Mouse (Mus musculus): Measurements from ENCODE around the gene Frrs1l. TPM values are rescaled to one million over a fixed set of nuclear protein-coding genes. Genes with fewer than 3 reads are reported as not detected.

Frrs1l gene
- polyA plus RNA-seq, 1 experiment, result under 0.01 TPM

DNA sequence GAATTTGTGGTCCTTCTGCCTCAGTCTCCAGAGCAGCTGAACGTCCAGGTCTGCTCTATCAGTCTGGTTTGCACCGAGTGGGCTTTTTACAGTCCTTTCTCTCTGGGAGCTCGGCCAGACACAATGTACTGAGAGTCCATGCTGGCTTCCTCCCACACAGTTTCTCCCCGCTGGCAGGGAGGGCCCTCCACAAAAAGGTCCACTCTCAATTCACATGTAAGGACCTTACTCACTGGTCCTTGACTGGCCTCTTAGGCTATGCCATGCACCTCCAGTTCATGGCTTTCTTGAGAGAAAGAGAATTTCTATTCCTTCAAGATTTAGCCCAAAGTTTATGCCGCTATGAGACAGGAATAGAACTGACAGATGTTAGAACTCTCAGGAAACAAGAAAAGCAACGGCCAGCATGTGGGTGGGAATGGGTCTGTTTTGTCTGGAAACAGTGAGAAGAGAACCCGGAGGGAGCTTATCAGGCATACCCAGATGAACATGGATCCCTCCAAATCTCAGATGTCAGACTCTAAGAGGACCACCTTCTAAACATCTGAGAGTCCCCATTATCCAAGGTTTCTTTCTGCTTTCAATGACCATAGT is 24.5 kb downstream of the Frrs1l start:
- TF ChIP-seq USF1 (IDR thresholded peaks at IDR 0.05; ENCODE audit: low read depth) (no peak), MAX (IDR thresholded peaks at IDR 0.05) (no peak), CEBPB (IDR thresholded peaks at IDR 0.05; ENCODE audit: low read depth) (no peak), MYOG (IDR thresholded peaks at IDR 0.05; ENCODE audit: control insufficient read depth, extremely low read depth, insufficient read length) (no peak), CTCF (IDR thresholded peaks at IDR 0.05; ENCODE audit: control insufficient read depth, insufficient read depth, insufficient read length) (no peak), FOSL1 (IDR thresholded peaks at IDR 0.05; ENCODE audit: insufficient read depth, low read length, poor library complexity, severe bottlenecking) (no peak), MYOD1 (IDR thresholded peaks at IDR 0.05; ENCODE audit: control insufficient read depth, insufficient read length, low read depth) (no peak)
- H3K36me3 ChIP-seq (ENCODE audit: control insufficient read depth, insufficient read depth), result no peaks in the 10 kb centered on the region
- no peak overlapping the region for H3ac ChIP-seq (ENCODE audit: control insufficient read depth, insufficient read length, low read depth)
- no peaks in the 10 kb centered on the region for H3K27me3 ChIP-seq (ENCODE audit: control insufficient read depth, insufficient read depth, insufficient read length)
- no peak overlapping the region for H3K4me3 ChIP-seq (ENCODE audit: insufficient read depth, poor library complexity, severe bottlenecking)
- H3K79me2 ChIP-seq (ENCODE audit: control insufficient read depth, insufficient read depth), result no peaks in the 10 kb centered on the region
- no peaks in the 10 kb centered on the region for H3K79me3 ChIP-seq (ENCODE audit: low read depth)

- H3K27me3 ChIP-seq (ENCODE audit: control insufficient read depth, insufficient read depth, insufficient read length), result no peaks in the 10 kb centered on the region
- H3K79me2 ChIP-seq (ENCODE audit: control insufficient read depth, insufficient read depth), result no peaks in the 10 kb centered on the region
- H3K4me3 ChIP-seq (ENCODE audit: insufficient read depth, poor library complexity, severe bottlenecking), result no peak overlapping the region
- H3K36me3 ChIP-seq (ENCODE audit: control insufficient read depth, insufficient read depth), result no peaks in the 10 kb centered on the region
- H3K79me3 ChIP-seq (ENCODE audit: low read depth), result no peaks in the 10 kb centered on the region
- H3ac ChIP-seq (ENCODE audit: control insufficient read depth, insufficient read length, low read depth), result no peak overlapping the region
- TF ChIP-seq MAX (IDR thresholded peaks at IDR 0.05), result no peak
Observed at GRCm38 (mm10) chr4:56963687-56964086, 26.5 kb downstream of the Frrs1l start.

GRCm38 (mm10) chr4:56961320-56961925 is 28.8 kb downstream of the Frrs1l start:
- H3ac ChIP-seq (ENCODE audit: control insufficient read depth, insufficient read length, low read depth), result no peak overlapping the region
- no peaks in the 10 kb centered on the region for H3K79me3 ChIP-seq (ENCODE audit: low read depth)
- TF ChIP-seq MAX (IDR thresholded peaks at IDR 0.05) (no peak), FOSL1 (IDR thresholded peaks at IDR 0.05; ENCODE audit: insufficient read depth, low read length, poor library complexity, severe bottlenecking) (no peak), MYOD1 (IDR thresholded peaks at IDR 0.05; ENCODE audit: control insufficient read depth, insufficient read length, low read depth) (no peak), CEBPB (IDR thresholded peaks at IDR 0.05; ENCODE audit: low read depth) (no peak), USF1 (IDR thresholded peaks at IDR 0.05; ENCODE audit: low read depth) (no peak), CTCF (IDR thresholded peaks at IDR 0.05; ENCODE audit: control insufficient read depth, insufficient read depth, insufficient read length) (no peak), MYOG (IDR thresholded peaks at IDR 0.05; ENCODE audit: control insufficient read depth, extremely low read depth, insufficient read length) (no peak)
- H3K4me3 ChIP-seq (ENCODE audit: insufficient read depth, poor library complexity, severe bottlenecking), result no peak overlapping the region
- H3K36me3 ChIP-seq (ENCODE audit: control insufficient read depth, insufficient read depth), result no peaks in the 10 kb centered on the region
- H3K79me2 ChIP-seq (ENCODE audit: control insufficient read depth, insufficient read depth), result no peaks in the 10 kb centered on the region
- no peaks in the 10 kb centered on the region for H3K27me3 ChIP-seq (ENCODE audit: control insufficient read depth, insufficient read depth, insufficient read length)

DNA sequence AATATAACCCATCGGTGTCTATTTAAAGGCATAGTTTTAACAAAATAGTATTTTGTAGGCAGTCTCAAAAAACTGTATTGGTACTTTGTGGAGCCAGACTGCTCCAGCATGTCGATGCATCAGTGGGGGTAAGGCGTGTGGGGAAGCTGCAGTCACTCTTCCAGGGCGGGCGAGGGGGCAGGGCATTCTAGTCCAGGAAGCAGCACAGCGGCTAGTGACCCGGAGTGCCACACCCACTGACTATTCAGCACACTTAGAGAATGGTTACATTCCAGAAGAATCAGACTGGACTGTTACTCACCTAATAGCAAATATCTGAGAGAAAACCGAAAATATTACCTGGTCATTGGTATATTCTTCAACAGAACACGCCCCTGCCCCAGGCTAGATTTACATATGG is 32.7 kb downstream of the Frrs1l start:
- H3K36me3 ChIP-seq (ENCODE audit: control insufficient read depth, insufficient read depth), result no peaks in the 10 kb centered on the region
- no peaks in the 10 kb centered on the region for H3K79me2 ChIP-seq (ENCODE audit: control insufficient read depth, insufficient read depth)
- no peak overlapping the region for H3ac ChIP-seq (ENCODE audit: control insufficient read depth, insufficient read length, low read depth)
- TF ChIP-seq CTCF (IDR thresholded peaks at IDR 0.05; ENCODE audit: control insufficient read depth, insufficient read depth, insufficient read length) (no peak), MYOG (IDR thresholded peaks at IDR 0.05; ENCODE audit: control insufficient read depth, extremely low read depth, insufficient read length) (no peak), FOSL1 (IDR thresholded peaks at IDR 0.05; ENCODE audit: insufficient read depth, low read length, poor library complexity, severe bottlenecking) (no peak), MAX (IDR thresholded peaks at IDR 0.05) (no peak), MYOD1 (IDR thresholded peaks at IDR 0.05; ENCODE audit: control insufficient read depth, insufficient read length, low read depth) (no peak), USF1 (IDR thresholded peaks at IDR 0.05; ENCODE audit: low read depth) (no peak), CEBPB (IDR thresholded peaks at IDR 0.05; ENCODE audit: low read depth) (no peak)
- H3K79me3 ChIP-seq (ENCODE audit: low read depth), result no peaks in the 10 kb centered on the region
- H3K4me3 ChIP-seq (ENCODE audit: insufficient read depth, poor library complexity, severe bottlenecking), result no peak overlapping the region
- no peaks in the 10 kb centered on the region for H3K27me3 ChIP-seq (ENCODE audit: control insufficient read depth, insufficient read depth, insufficient read length)

DNA sequence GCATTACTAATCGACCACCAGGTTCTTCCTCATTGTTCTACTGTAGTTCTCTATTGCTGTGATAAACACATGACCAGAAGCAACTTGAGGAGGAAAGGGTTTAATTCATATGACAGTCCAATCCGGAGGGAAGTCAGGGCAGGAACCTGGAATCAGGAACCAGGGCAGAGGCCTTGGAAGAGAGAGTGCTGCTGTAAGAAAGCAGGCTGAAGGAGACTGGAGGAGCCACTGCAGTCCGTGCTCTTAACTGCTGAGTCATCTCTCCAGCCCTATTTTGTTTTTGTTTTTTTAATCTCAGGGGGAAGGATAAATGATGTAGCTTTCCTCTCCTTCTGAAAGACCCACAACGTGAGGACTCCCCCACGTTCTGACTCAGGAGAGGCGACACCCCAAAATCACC is 37.0 kb downstream of the Frrs1l start:
- H3K4me3 ChIP-seq (ENCODE audit: insufficient read depth, poor library complexity, severe bottlenecking), result no peak overlapping the region
- no peak overlapping the region for H3ac ChIP-seq (ENCODE audit: control insufficient read depth, insufficient read length, low read depth)
- no peaks in the 10 kb centered on the region for H3K79me2 ChIP-seq (ENCODE audit: control insufficient read depth, insufficient read depth)
- no peaks in the 10 kb centered on the region for H3K79me3 ChIP-seq (ENCODE audit: low read depth)
- no peaks in the 10 kb centered on the region for H3K36me3 ChIP-seq (ENCODE audit: control insufficient read depth, insufficient read depth)
- TF ChIP-seq FOSL1 (IDR thresholded peaks at IDR 0.05; ENCODE audit: insufficient read depth, low read length, poor library complexity, severe bottlenecking) (no peak), CEBPB (IDR thresholded peaks at IDR 0.05; ENCODE audit: low read depth) (no peak), USF1 (IDR thresholded peaks at IDR 0.05; ENCODE audit: low read depth) (no peak), CTCF (IDR thresholded peaks at IDR 0.05; ENCODE audit: control insufficient read depth, insufficient read depth, insufficient read length) (no peak), MAX (IDR thresholded peaks at IDR 0.05) (no peak), MYOG (IDR thresholded peaks at IDR 0.05; ENCODE audit: control insufficient read depth, extremely low read depth, insufficient read length) (no peak), MYOD1 (IDR thresholded peaks at IDR 0.05; ENCODE audit: control insufficient read depth, insufficient read length, low read depth) (no peak)
- no peaks in the 10 kb centered on the region for H3K27me3 ChIP-seq (ENCODE audit: control insufficient read depth, insufficient read depth, insufficient read length)

GRCm38 (mm10) chr4:56951701-56952100 is 38.5 kb downstream of the Frrs1l start:
- Histone ChIP-seq H3K79me2 (ENCODE audit: control insufficient read depth, insufficient read depth) (peaks cover 5% of the 10 kb centered on the region), H3ac (ENCODE audit: control insufficient read depth, insufficient read length, low read depth) (no peak overlapping the region), H3K4me3 (ENCODE audit: insufficient read depth, poor library complexity, severe bottlenecking) (no peak overlapping the region), H3K27me3 (ENCODE audit: control insufficient read depth, insufficient read depth, insufficient read length) (no peaks in the 10 kb centered on the region), H3K36me3 (ENCODE audit: control insufficient read depth, insufficient read depth) (no peaks in the 10 kb centered on the region), H3K79me3 (ENCODE audit: low read depth) (no peaks in the 10 kb centered on the region)
- TF ChIP-seq MYOG (IDR thresholded peaks at IDR 0.05; ENCODE audit: control insufficient read depth, extremely low read depth, insufficient read length) (no peak), MAX (IDR thresholded peaks at IDR 0.05) (no peak), USF1 (IDR thresholded peaks at IDR 0.05; ENCODE audit: low read depth) (peak; percentile 25)

All from C2C12 (cell line).